Mouse (Mus musculus) erythroblast, embryonic 14.5 days (primary cell): ENCODE measurements around the gene Tbc1d22a. TPM values are rescaled to one million over a fixed set of nuclear protein-coding genes. Genes with fewer than 3 reads are reported as not detected.

Source experiments
- H3K27me3 ChIP-seq: 2 replicates; pipeline ENCODE4 v1.6.1; 2012; ENCODE audit warnings: inconsistent platforms; ENCODE audit not compliant: control insufficient read depth
- H3K36me3 ChIP-seq: 2 replicates; pipeline ENCODE4 v1.6.1; 2012; ENCODE audit warnings: mild to moderate bottlenecking, inconsistent platforms; ENCODE audit not compliant: control insufficient read depth
- H3K4me1 ChIP-seq: 2 replicates; pipeline ENCODE4 v1.6.1; 2012; ENCODE audit warnings: inconsistent platforms; ENCODE audit not compliant: control insufficient read depth
- H3K4me3 ChIP-seq: replicated peaks from 2 replicates; pipeline ENCODE3; 2012; ENCODE audit warnings: moderate library complexity, mild to moderate bottlenecking, inconsistent platforms
- H3K9me3 ChIP-seq: 2 replicates; pipeline ENCODE4 v1.6.1; 2012; ENCODE audit warnings: low read length, inconsistent platforms, mixed read lengths; ENCODE audit not compliant: control insufficient read depth
- GATA1 ChIP-seq: IDR thresholded peaks from 2 replicates; pipeline ENCODE4 v1.6.1; 2012; ENCODE audit warnings: low read length, inconsistent platforms, mixed read lengths
- TAL1 ChIP-seq: IDR thresholded peaks from 3 replicates; pipeline ENCODE4 v1.6.1; 2012; ENCODE audit warnings: low read length, inconsistent platforms, mixed read lengths
- polyA plus RNA-seq: library from polyadenylated mRNA; stranded (reverse); fragments of >175 nt; gene quantifications from 2 replicates; pipeline ENCODE4 v1.2.3, GENCODE M21; 2012

Gene Tbc1d22a
- polyA plus RNA-seq, 1 experiment, result 0.92 TPM

DNA sequence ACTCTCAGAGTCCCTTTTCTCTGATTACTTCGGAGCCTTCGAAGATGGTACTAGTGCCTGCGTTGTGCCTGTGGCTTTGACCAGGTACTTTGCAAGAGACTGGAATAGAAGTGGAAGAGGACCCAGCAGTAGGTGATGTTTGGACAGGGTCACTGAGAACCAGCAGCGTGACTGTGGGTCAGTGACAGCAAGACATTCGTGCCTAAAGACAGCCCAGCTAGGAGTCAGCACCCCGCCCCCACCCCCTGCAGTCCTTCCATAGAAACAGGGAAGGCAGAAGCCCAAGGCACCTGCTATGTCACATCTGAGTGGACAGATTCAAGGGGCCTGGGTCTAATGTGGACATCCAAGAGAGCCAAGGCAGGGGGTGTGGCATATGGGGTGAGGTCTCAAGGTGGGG lies 295.3 kb downstream of the Tbc1d22a start:
- Histone ChIP-seq H3K36me3 (no peaks in the 10 kb centered on the region), H3K4me3 (no peak overlapping the region), H3K4me1 (no peaks in the 10 kb centered on the region), H3K27me3 (no peaks in the 10 kb centered on the region), H3K9me3 (no peaks in the 10 kb centered on the region; the same call in 1 of the 2 replicates)
- TF ChIP-seq GATA1, result no peak
- no peak for TF ChIP-seq TAL1

DNA sequence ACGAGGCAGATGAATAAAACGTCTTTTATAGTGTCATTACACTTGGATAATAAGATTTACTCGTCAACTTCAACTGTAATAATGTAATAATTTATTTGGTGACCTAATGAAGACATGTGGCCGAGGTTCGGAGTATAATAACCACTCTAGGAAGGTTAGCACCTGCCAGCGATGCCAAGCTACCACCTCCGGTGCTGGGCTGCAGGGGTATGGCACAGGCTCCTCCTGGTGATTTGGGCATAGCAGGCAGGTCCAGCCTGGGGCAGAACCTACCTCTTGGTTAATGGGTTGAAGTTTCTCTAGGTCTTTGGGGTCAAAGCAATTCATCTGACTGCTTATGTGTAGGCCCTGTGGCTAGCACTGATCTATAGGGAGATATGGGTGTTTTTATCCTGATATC lies 296.9 kb downstream of the Tbc1d22a start:
- Histone ChIP-seq H3K36me3 (no peaks in the 10 kb centered on the region), H3K9me3 (no peaks in the 10 kb centered on the region), H3K4me3 (no peak overlapping the region), H3K4me1 (no peaks in the 10 kb centered on the region), H3K27me3 (no peaks in the 10 kb centered on the region)
- TF ChIP-seq TAL1 (no peak), GATA1 (no peak)

- H3K27me3 ChIP-seq, result no peaks in the 10 kb centered on the region
- H3K9me3 ChIP-seq, result peaks cover 1% of the 10 kb centered on the region; the same call in 1 of the 2 replicates
- no peak overlapping the region for H3K4me3 ChIP-seq
- no peaks in the 10 kb centered on the region for H3K4me1 ChIP-seq
- TF ChIP-seq TAL1 (no peak), GATA1 (no peak)
- no peaks in the 10 kb centered on the region for H3K36me3 ChIP-seq
These were observed 299.1 kb downstream of the Tbc1d22a start for GRCm38 (mm10) chr15:86513336-86513735.

DNA sequence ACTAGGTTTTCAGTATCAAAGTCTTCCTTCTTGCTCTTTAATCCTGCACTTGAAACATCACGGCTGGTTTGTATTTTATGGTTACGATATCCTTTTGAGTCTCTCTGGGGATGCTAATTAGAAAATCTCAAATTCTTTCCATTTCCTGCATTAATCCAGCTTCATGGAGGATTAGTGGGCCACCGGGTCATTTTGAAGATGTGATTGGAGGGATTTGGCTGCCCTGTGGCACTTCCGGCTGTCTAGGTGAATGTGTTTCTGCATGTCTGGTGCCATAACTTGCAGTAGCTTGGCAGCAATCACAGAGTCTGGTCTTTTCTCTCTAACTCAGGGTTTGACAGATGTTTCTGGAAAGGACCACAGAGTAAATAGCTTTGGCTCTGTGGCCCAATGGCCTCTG lies 305.9 kb downstream of the Tbc1d22a start:
- Histone ChIP-seq H3K27me3 (no peaks in the 10 kb centered on the region), H3K9me3 (peaks cover 8% of the 10 kb centered on the region), H3K36me3 (no peaks in the 10 kb centered on the region), H3K4me1 (no peaks in the 10 kb centered on the region), H3K4me3 (no peak overlapping the region)
- TF ChIP-seq GATA1 (no peak), TAL1 (no peak)

DNA sequence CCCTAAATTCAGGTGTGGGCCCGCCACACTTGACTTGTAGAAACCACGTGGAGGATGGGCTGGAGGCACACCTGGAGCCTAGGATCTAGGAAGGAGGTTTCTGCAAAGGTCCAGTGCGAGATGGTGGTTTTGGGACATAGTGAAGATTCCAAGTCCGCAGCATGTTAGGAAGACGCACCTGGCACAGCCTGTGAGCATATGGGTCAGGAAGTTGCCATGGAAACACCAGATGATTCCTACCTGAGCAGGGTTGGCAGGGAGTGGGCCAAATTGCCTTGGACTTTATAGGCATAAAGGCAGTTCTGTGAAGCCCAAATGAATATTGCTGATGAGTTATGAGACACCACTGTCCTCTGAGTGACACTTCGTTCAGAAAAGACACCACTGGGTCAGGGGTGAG lies 321.1 kb downstream of the Tbc1d22a start:
- TF ChIP-seq TAL1 (no peak), GATA1 (no peak)
- Histone ChIP-seq H3K4me3 (no peak overlapping the region), H3K36me3 (no peaks in the 10 kb centered on the region), H3K4me1 (no peaks in the 10 kb centered on the region), H3K9me3 (peaks cover 13% of the 10 kb centered on the region), H3K27me3 (no peaks in the 10 kb centered on the region)

DNA sequence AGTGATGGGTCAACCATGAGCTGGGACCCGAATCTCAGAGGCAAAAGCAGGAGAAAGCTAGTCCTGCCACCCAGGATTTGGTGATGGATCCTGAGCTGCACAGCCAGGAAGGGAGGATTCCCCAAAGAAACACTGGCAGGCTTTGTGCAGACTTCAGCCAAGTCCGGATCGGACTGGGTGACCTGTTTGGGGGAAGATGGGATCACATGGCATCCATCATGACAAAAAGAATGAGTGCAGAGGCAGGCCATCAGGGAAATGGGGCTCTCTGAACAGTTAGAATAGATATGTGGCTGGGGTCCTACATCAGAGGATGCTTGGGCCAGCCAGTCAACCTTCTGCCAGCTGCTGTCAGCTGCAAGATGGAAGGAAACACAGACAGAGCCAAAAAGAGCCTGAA lies 328.1 kb downstream of the Tbc1d22a start:
- Histone ChIP-seq H3K27me3 (no peaks in the 10 kb centered on the region), H3K36me3 (no peaks in the 10 kb centered on the region), H3K9me3 (peaks cover 20% of the 10 kb centered on the region), H3K4me1 (no peaks in the 10 kb centered on the region), H3K4me3 (no peak overlapping the region)
- TF ChIP-seq GATA1, result no peak
- no peak for TF ChIP-seq TAL1

DNA sequence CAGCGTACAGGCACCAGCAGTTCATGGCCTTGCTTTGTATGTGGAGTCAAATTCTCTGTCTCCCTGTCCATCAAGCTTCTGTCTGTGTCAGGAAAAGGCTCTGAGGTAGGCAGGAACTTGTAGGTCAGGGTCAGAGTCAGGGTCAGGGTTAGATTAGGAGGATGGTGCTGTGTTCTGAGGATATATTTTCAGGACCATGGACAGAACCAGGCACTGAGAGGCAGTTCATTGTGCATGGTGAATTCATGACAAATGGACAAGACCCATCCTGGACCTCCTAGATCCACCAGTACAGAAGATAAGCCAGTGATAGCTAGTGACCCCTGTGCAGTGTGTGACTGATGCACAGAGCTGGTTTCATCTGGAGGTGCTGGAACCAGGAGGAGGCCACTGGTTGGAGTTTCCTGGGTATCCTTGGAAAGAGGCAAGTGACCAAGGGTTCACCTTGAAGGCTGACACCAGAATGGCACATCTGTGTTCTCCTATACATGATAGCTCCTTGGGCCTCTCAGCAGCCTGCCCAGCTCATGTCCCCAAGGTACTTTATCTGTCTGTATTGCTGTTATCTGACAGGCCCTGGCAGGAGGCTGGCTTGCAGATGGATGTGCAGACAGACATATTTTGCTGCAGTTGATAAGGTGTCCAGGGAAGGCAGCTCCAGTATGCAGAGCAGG lies 330.0 kb downstream of the Tbc1d22a start:
- no peak for TF ChIP-seq GATA1
- TF ChIP-seq TAL1, result no peak
- peaks cover 27% of the 10 kb centered on the region for H3K9me3 ChIP-seq
- H3K27me3 ChIP-seq, result no peaks in the 10 kb centered on the region
- no peaks in the 10 kb centered on the region for H3K4me1 ChIP-seq
- no peak overlapping the region for H3K4me3 ChIP-seq
- no peaks in the 10 kb centered on the region for H3K36me3 ChIP-seq

Other genes with a start within 250 kb of the Tbc1d22a start
- 0.01 TPM in 1 of 2 replicates, not detected in the other for gene Celsr1, start 180.7 kb upstream of the Tbc1d22a start, polyA plus RNA-seq
- 1.5 and 2.3 TPM in 2 replicates for gene Gramd4, start 156.8 kb upstream of the Tbc1d22a start, polyA plus RNA-seq
- 0.02 and 0.06 TPM in 2 replicates for gene Cerk, start 28.3 kb upstream of the Tbc1d22a start, polyA plus RNA-seq